Mouse (Mus musculus): Measurements from ENCODE around the gene Utrn.

Gene Utrn

DNA sequence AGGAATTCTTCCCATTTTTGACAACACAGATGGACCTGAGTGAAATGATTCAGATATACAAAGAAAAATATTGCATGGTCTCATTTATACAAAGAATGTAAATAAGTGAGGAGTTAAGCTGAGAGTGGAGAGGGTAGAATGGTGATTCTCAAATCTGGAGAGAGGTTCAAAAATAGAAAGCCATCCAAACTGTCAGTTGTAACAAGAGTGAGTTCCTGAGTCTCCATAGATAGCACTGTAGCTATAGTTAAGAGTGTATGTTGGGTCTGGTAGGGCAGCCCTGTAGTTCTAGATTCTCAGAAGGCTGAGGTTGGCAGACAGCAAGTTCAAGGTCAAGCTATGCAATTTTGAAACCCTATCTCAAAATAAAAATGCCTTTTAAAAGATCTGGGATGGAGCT, 438.8 kb downstream of the Utrn start:
- no peak for DNase-seq (ENCODE audit: low spot score in 2 of 2)

DNA sequence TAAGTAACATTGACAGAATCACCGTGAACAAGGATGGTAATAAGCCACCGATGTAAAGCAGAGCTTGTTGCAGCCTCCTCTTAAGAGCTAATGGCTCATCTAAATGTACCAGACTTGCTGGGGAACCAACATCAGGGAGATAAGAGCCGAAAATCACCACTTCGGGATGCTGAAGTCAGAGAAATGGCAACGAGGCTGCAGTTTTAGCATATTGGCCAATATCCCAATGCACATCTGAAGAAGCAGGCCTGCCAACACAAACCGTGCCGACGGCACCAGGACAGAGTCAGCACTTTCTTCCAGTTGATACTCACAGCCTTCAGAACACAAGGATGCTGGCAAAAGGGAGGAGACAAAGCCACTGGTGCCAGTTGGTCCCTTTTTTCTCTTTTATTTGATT, 442.3 kb downstream of the Utrn start:
- no peak for DNase-seq (ENCODE audit: low spot score in 2 of 2)

GRCm38 (mm10) chr10:12424944-12425343, 444.2 kb downstream of the Utrn start:
- no peak for DNase-seq (ENCODE audit: low spot score in 2 of 2)

DNA sequence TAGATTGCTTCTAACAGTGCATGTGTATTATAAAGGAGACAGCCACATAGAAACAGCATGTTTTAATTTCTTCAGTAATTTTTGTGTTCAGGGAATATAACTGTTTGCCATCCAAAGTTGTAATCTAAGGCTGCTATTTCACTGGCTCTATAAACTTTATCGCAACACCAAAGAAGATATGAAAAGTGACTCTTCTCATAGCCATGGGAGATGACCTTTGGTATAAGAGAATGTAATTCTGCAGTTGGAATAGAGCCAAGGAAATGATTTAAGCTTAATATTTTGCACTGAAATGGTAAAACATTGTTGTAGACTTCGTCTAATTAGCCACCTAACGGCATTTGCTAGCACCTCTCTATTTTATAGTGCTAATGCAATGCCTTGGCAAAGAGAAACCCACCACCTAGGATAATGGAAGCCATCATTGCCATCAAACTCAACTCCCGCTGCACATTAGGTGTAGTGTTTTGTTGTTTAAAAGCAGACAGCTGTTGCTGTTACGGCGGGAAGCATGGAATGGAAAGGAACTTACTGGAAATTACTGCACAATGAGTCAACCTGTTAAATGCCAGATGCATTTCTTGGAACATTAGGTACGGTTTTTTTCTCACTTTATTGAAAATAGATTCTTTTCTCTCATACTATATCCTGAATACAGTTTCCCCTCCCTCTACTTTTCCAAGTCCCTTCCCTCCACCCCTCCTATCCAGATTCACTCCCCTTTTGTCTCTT, 445.0 kb downstream of the Utrn start:
- DNase-seq (ENCODE audit: low spot score in 2 of 2): no peak

GRCm38 (mm10) chr10:12414967-12415366, 454.2 kb downstream of the Utrn start:
- DNase-seq (ENCODE audit: low spot score in 2 of 2): no peak

GRCm38 (mm10) chr10:12406338-12407110, 462.6 kb downstream of the Utrn start:
- no peak for DNase-seq (ENCODE audit: low spot score in 2 of 2)

DNA sequence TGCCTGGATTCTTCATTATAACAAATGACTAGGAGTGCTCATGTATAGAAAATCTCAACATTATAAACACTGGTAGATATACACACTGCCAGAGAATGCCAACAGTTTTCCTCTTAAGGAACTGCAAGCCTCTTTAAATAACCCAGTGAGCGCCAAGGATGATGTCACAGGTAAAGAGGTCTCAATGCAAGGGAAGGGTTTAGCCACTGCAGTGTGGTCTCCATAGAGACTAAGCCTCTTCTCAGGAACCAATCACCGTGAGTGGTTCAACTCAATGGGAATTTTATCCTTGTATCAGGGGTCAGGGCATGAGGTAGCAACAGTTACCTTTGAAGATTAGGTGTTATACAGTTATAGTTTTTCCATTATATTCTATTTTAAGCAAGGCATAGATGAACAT, 469.7 kb downstream of the Utrn start:
- no peak for DNase-seq (ENCODE audit: low spot score in 2 of 2)

- DNase-seq (ENCODE audit: low spot score in 2 of 2): no peak
Measured at GRCm38 (mm10) chr10:12380139-12380538, 489.0 kb downstream of the Utrn start.

- no peak for DNase-seq (ENCODE audit: low spot score in 2 of 2)
Measured at GRCm38 (mm10) chr10:12379123-12379522, 490.0 kb downstream of the Utrn start.

DNA sequence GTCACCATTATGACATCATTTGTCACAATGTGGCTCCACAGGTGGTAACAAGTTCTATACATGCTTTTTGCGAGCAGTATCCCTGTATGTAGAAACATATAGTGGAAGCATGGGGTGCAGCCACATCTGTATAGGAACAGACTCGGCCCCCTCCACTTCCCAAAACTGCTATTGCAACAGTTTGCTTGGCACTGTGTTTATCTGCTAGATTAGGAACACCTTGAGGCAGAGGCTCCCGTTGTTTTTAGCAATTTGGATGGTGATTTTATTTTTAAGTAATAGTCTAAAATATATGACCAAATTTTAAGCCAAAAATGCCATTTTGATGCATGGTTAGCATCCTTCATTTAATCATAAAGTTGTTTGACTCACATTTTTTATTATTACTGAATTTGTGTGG, 491.4 kb downstream of the Utrn start:
- DNase-seq (ENCODE audit: low spot score in 2 of 2): no peak

GRCm38 (mm10) chr10:12376015-12376414, 493.1 kb downstream of the Utrn start:
- DNase-seq (ENCODE audit: low spot score in 2 of 2): no peak

DNA sequence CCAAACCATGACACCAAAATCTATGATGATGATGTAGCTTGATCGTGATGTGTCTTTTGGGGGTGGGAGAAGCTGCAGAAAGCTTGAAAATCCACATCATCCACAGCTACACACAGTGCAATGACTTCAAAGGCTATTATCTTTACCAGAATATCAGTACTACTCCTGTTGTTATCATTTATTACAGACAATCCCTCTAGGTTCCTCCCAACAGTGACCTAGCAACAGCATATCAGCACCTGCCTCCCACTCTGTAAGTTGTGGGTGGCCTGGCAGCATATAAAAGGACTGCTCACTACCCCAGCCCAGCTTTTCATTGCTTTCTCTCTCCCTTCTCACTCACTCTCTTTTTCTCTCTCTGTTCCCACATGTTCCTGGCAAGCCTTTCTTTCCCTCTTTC, 494.4 kb downstream of the Utrn start:
- DNase-seq (ENCODE audit: low spot score in 2 of 2): no peak

GRCm38 (mm10) chr10:12354556-12354955, 514.6 kb downstream of the Utrn start:
- DNase-seq (ENCODE audit: low spot score in 2 of 2): no peak

DNA sequence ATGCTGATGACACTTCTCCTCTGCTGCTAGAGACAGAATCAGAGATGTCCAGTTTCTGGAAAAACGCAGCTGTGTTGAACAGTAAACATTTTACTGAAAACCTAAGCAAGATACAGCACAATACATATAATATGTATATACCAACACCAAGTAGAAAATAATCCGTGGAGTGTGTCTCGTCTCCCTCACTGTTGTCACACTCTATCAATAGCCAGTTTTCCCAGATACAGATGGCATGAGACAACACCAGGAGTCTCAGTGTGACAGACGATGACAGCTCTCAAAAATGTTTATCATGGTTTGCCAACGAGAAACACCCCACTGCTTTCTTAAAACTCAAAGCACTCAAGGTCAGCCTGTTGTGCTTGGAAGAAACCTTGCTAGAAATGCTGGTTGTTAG, 515.1 kb downstream of the Utrn start:
- no peak for DNase-seq (ENCODE audit: low spot score in 2 of 2)

DNA sequence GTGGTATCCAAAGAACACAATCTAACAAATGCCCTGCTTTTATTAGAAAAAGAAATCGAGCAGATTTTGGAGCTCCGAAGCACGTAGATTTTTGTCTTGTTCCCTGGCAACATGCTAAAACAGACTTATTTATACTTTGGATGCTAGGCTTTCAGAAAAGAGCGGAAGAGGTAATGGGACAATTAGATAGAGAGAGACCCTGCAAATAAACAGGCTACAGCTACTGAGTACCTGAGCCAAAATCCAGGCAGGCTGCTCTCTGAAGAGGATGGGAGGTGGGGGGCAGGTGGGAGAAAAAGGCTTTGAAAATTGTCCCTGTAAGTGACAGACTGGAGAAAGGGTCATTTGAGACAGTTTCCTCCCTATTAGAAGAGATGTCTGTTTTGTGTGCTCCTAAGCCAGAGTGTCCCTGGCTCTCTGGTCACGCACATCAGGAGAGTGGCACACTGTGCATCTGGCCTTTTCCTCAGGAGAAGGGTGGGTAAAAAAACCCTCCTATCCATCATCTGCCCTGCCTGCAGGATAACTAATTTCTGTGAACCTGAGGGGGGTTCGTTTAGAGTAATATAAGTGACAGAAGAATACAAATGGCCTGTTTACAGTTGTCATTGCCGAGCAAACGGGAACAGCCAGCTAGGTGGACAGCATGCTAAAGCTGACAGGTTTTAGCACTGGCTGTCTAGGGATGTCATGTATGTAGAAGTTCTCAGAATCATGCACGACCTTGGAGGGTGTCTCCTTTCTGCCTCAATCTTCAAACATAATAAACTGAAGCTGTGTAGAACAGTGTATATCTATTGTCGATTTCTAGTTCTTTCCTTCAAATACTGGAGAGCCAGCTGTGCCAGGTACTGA, 529.2 kb downstream of the Utrn start:
- no peak for DNase-seq (ENCODE audit: low spot score in 2 of 2)

GRCm38 (mm10) chr10:12339005-12339703, 530.0 kb downstream of the Utrn start:
- DNase-seq (ENCODE audit: low spot score in 2 of 2): no peak

Data from frontal cortex, postnatal 25 days (tissue).